Mouse (Mus musculus) embryonic stem cell, embryonic (primary cell): ENCODE data around the gene Nlgn2.

Experiments
- CTCF ChIA-PET, 4 experiments: fragments of 300-600 bp in 2 of 4; fragments of 350-600 bp in 2 of 4; sonication (Branson Sonifier 250); formaldehyde crosslinking; loops; one replicate each; lab custom pipeline; 2022; ENCODE audit warnings: inconsistent platforms in 2 of 4; lab: Charles Lee
- POLR2A ChIA-PET, 4 experiments: fragments of 300-600 bp in 2 of 4; fragments of 350-600 bp in 2 of 4; sonication (Branson Sonifier 250); formaldehyde crosslinking; loops; one replicate each; lab custom pipeline; 2022; ENCODE audit warnings: antibody characterized with exemption in 4 of 4, inconsistent platforms in 1 of 4; lab: Charles Lee

Nlgn2 gene

GRCm38 (mm10) chr11:69823456-69823855 lies 14.1 kb downstream of the Nlgn2 start:
- ChIA-PET POLR2A (interaction anchor here in 2 of 4 experiments (0.6 to 1.2 kb wide), 3 partner anchors 8 to 18 kb away, joined by 3 read pairs; partner anchors contain the start of genes Gm39566 (in 1 of the 2) and Tmem102 (in 1 of the 2)), CTCF (interaction anchor here in 1 of 4 experiments (0.6 kb wide), 1 partner anchor 702 kb away, joined by 3 read pairs; no protein-coding TSS in a partner anchor)

GRCm38 (mm10) chr11:69822080-69822479 lies 15.5 kb downstream of the Nlgn2 start, which contains the start of gene Spem1:
TSS of gene Spem1 (minus strand) at chr11:69822180.
- CTCF ChIA-PET = no interaction called here
- POLR2A ChIA-PET = interaction anchor here in 2 of 4 experiments (0.5 to 1.3 kb wide), 4 partner anchors 12 to 195 kb away, joined by 3 to 5 read pairs (median 3); partner anchors contain the start of genes Dlg4 (in 1 of the 2), Nlgn2 (in 1 of the 2) and Tmem256 (in 1 of the 2)

GRCm38 (mm10) chr11:69818871-69819270 lies 18.7 kb downstream of the Nlgn2 start:
- POLR2A ChIA-PET = interaction anchor here in 1 of 4 experiments (0.7 to 1.5 kb wide), 2 partner anchors 9 to 34 kb away, joined by 3 read pairs; no protein-coding TSS in a partner anchor
- CTCF ChIA-PET = interaction anchor here in 1 of 4 experiments (1.3 kb wide), 1 partner anchor 19 kb away, joined by 4 read pairs; the partner anchor contains the start of genes Nlgn2 and Tmem256

- ChIA-PET POLR2A (interaction anchor here in 2 of 4 experiments (1.5 to 5.4 kb wide), 3 partner anchors 13 to 34 kb away, joined by 3 to 54 read pairs (median 23); partner anchors contain the start of genes Tmem102 (in 2 of the 2) and Fgf11 (in 1 of the 2)), CTCF (no interaction called here)
Measured at GRCm38 (mm10) chr11:69818365-69818764, 19.2 kb downstream of the Nlgn2 start, which contains the start of gene Spem2. TSS of gene Spem2 (minus strand) at chr11:69818465.

GRCm38 (mm10) chr11:69816520-69816919 lies 21.1 kb downstream of the Nlgn2 start:
- ChIA-PET POLR2A (interaction anchor here (0.7 to 5.4 kb wide), 38 partner anchors 8 to 405 kb away, joined by 3 to 54 read pairs (median 4); partner anchors contain the start of genes Nlgn2 (in 2 of the 4), Tmem102 (in 2 of the 4), Tmem256 (in 2 of the 4) and 2810408A11Rik (in 1 of the 4)), CTCF (interaction anchor here in 3 of 4 experiments (0.6 to 2.0 kb wide), 10 partner anchors 10 to 251 kb away, joined by 3 to 11 read pairs (median 3); partner anchors contain the start of genes Tmem102 (in 2 of the 3) and Tmem256 (in 1 of the 3))

GRCm38 (mm10) chr11:69815155-69815554 lies 22.4 kb downstream of the Nlgn2 start, which contains the start of gene Gm39566:
TSS of gene Gm39566 (minus strand) at chr11:69815298.
- CTCF ChIA-PET = interaction anchor here in 2 of 4 experiments (0.8 to 1.9 kb wide), 5 partner anchors 10 to 96 kb away, joined by 3 to 8 read pairs (median 4); partner anchors contain the start of genes Tmem102 (in 1 of the 2) and Tmem95 (in 1 of the 2)
- POLR2A ChIA-PET = interaction anchor here in 2 of 4 experiments (0.7 to 5.4 kb wide), 16 partner anchors 8 to 56 kb away, joined by 3 to 54 read pairs (median 6); partner anchors contain the start of genes Nlgn2 (in 2 of the 2), Tmem102 (in 2 of the 2), Tmem256 (in 2 of the 2) and Fgf11 (in 1 of the 2)

GRCm38 (mm10) chr11:69810280-69810679 lies 27.3 kb downstream of the Nlgn2 start:
- POLR2A ChIA-PET = interaction anchor here in 3 of 4 experiments (0.6 to 3.2 kb wide), 24 partner anchors 9 to 485 kb away, joined by 3 to 17 read pairs (median 4); partner anchors contain the start of genes Nlgn2 (in 2 of the 3), Tmem256 (in 2 of the 3), Fgf11 (in 1 of the 3) and Slc2a4 (in 1 of the 3)
- CTCF ChIA-PET = interaction anchor here in 3 of 4 experiments (0.8 to 2.2 kb wide), 6 partner anchors 67 to 139 kb away, joined by 3 to 12 read pairs (median 4); partner anchors contain the start of gene Tmem95 (in 2 of the 3)

- ChIA-PET POLR2A (interaction anchor here in 2 of 4 experiments (0.6 to 12.8 kb wide), 5 partner anchors 9 to 69 kb away, joined by 3 to 168 read pairs (median 27); partner anchors contain the start of genes Polr2a (in 1 of the 2), Slc35g3 (in 1 of the 2) and Tmem95 (in 1 of the 2)), CTCF (no interaction called here)
Measured at GRCm38 (mm10) chr11:69807641-69808040, 29.9 kb downstream of the Nlgn2 start.

- CTCF ChIA-PET = interaction anchor here (0.6 to 4.2 kb wide), 25 partner anchors 10 to 215 kb away, joined by 3 to 27 read pairs (median 4); partner anchors contain the start of genes Tmem95 (in 2 of the 4), Kctd11 (in 1 of the 4), Tmem256 (in 1 of the 4) and Tnk1 (in 1 of the 4)
Measured at GRCm38 (mm10) chr11:69806378-69806777, 31.2 kb downstream of the Nlgn2 start.

GRCm38 (mm10) chr11:69804972-69805909 lies 32.3 kb downstream of the Nlgn2 start, which contains the start of gene Tmem102:
TSS of gene Tmem102 (minus strand) at chr11:69805624.
- ChIA-PET POLR2A (interaction anchor here (0.7 to 12.8 kb wide), 63 partner anchors 8 to 228 kb away, joined by 3 to 168 read pairs (median 4); partner anchors contain the start of genes Nlgn2 (in 3 of the 4), Tmem256 (in 3 of the 4), 2810408A11Rik (in 2 of the 4) and Chrnb1 (in 2 of the 4)), CTCF (interaction anchor here (0.5 to 4.2 kb wide), 33 partner anchors 10 to 627 kb away, joined by 3 to 27 read pairs (median 4); partner anchors contain the start of genes Tmem95 (in 2 of the 4), Gm39566 (in 1 of the 4), Kctd11 (in 1 of the 4) and Tnk1 (in 1 of the 4))

More at GRCm38 (mm10) chr11:69806378-69806777, 31.2 kb downstream of the Nlgn2 start:
- POLR2A ChIA-PET = interaction anchor here in 3 of 4 experiments (0.7 to 12.8 kb wide), 39 partner anchors 8 to 191 kb away, joined by 3 to 168 read pairs (median 6); partner anchors contain the start of genes 2810408A11Rik (in 2 of the 3), Chrnb1 (in 2 of the 3), Gm39566 (in 2 of the 3) and Neurl4 (in 2 of the 3)

GRCm38 (mm10) chr11:69804652-69804940 lies 33.0 kb downstream of the Nlgn2 start:
- ChIA-PET POLR2A (interaction anchor here (0.7 to 12.8 kb wide), 37 partner anchors 9 to 228 kb away, joined by 3 to 168 read pairs (median 5); partner anchors contain the start of genes Chrnb1 (in 2 of the 4), Nlgn2 (in 2 of the 4), Polr2a (in 2 of the 4) and Tmem256 (in 2 of the 4)), CTCF (interaction anchor here in 2 of 4 experiments (1.0 to 4.2 kb wide), 8 partner anchors 19 to 144 kb away, joined by 3 to 27 read pairs (median 10); partner anchors contain the start of genes Tmem95 (in 2 of the 2) and Slc2a4 (in 1 of the 2))

- POLR2A ChIA-PET = interaction anchor here (0.7 to 12.8 kb wide), 57 partner anchors 9 to 240 kb away, joined by 3 to 168 read pairs (median 7); partner anchors contain the start of genes Chrnb1 (in 3 of the 4), Nlgn2 (in 2 of the 4), Polr2a (in 2 of the 4) and Tmem256 (in 2 of the 4)
- CTCF ChIA-PET = interaction anchor here in 3 of 4 experiments (0.5 to 4.2 kb wide), 18 partner anchors 10 to 223 kb away, joined by 3 to 27 read pairs (median 4); partner anchors contain the start of genes Tmem95 (in 2 of the 3), Gm39566 (in 1 of the 3), Nlgn2 (in 1 of the 3) and Polr2a (in 1 of the 3)
Measured at GRCm38 (mm10) chr11:69803786-69804651, 33.6 kb downstream of the Nlgn2 start.

GRCm38 (mm10) chr11:69803328-69803727 lies 34.3 kb downstream of the Nlgn2 start:
- POLR2A ChIA-PET = interaction anchor here (0.7 to 12.8 kb wide), 60 partner anchors 8 to 418 kb away, joined by 3 to 168 read pairs (median 6); partner anchors contain the start of genes Chrnb1 (in 3 of the 4), Nlgn2 (in 3 of the 4), Tmem256 (in 3 of the 4) and Eif5a (in 2 of the 4)
- CTCF ChIA-PET = interaction anchor here in 3 of 4 experiments (0.5 to 4.2 kb wide), 18 partner anchors 11 to 145 kb away, joined by 3 to 27 read pairs (median 4); partner anchors contain the start of genes Gm39566 (in 1 of the 3), Nlgn2 (in 1 of the 3), Polr2a (in 1 of the 3) and Slc2a4 (in 1 of the 3)

- ChIA-PET CTCF (interaction anchor here in 3 of 4 experiments (0.5 to 2.7 kb wide), 16 partner anchors 12 to 146 kb away, joined by 3 to 11 read pairs (median 4); partner anchors contain the start of genes Gm39566 (in 1 of the 3), Nlgn2 (in 1 of the 3), Slc2a4 (in 1 of the 3) and Tmem256 (in 1 of the 3)), POLR2A (interaction anchor here (0.6 to 12.8 kb wide), 65 partner anchors 9 to 723 kb away, joined by 3 to 168 read pairs (median 5); partner anchors contain the start of genes Nlgn2 (in 3 of the 4), Tmem256 (in 3 of the 4), 2810408A11Rik (in 2 of the 4) and Eif5a (in 2 of the 4))
Measured at GRCm38 (mm10) chr11:69802648-69803105, 34.9 kb downstream of the Nlgn2 start.
